Mouse (Mus musculus) embryonic facial prominence, embryonic 13.5 days (tissue): Measurements from ENCODE around the gene Rab11fip5. TPM values are rescaled to one million over a fixed set of nuclear protein-coding genes. Genes with fewer than 3 reads are reported as not detected.

Experiments
- ATAC-seq: fragments of 200-750 bp; cut with Nextera tagmentation; 2 replicates; pipeline ENCODE4 v1.8.0; 2017; ENCODE audit warnings: low read depth; ENCODE audit not compliant: insufficient number of reproducible peaks, insufficient read depth, low FRiP score, low TSS enrichment
- H3K27ac ChIP-seq: fragments of 300-500 bp; sonication (generic); 2 replicates; pipeline ENCODE4 v1.5.1; 2015; ENCODE audit warnings: moderate library complexity, mild to moderate bottlenecking, inconsistent platforms
- H3K27me3 ChIP-seq: fragments of 300-500 bp; sonication (generic); 2 replicates; pipeline ENCODE4 v1.6.1; 2015; ENCODE audit warnings: mild to moderate bottlenecking, inconsistent platforms
- H3K36me3 ChIP-seq: fragments of 300-500 bp; sonication (generic); 2 replicates; pipeline ENCODE4 v1.6.1; 2015; ENCODE audit warnings: mild to moderate bottlenecking, inconsistent platforms
- H3K4me1 ChIP-seq: fragments of 300-500 bp; sonication (generic); 2 replicates; pipeline ENCODE4 v1.6.1; 2015; ENCODE audit warnings: inconsistent platforms
- H3K4me2 ChIP-seq: fragments of 300-500 bp; sonication (generic); 2 replicates; pipeline ENCODE4 v1.6.1; 2015; ENCODE audit warnings: moderate library complexity, mild to moderate bottlenecking, inconsistent platforms
- H3K4me3 ChIP-seq: fragments of 300-500 bp; sonication (generic); 2 replicates; pipeline ENCODE4 v1.5.1; 2015; ENCODE audit warnings: mild to moderate bottlenecking, inconsistent platforms
- H3K9ac ChIP-seq: fragments of 300-500 bp; sonication (generic); 2 replicates; pipeline ENCODE4 v1.6.1; 2015; ENCODE audit warnings: mild to moderate bottlenecking, inconsistent platforms
- H3K9me3 ChIP-seq: fragments of 300-500 bp; sonication (generic); 2 replicates; pipeline ENCODE4 v1.6.1; 2016; ENCODE audit warnings: inconsistent platforms
- WGBS: fragments of 180-500 bp; shearing (Covaris S2); methylation state at CpG from one replicate; pipeline ENCODE4 v1.1.7; 2015; ENCODE audit warnings: mixed read lengths; 5-methylcytosine and 5-hydroxymethylcytosine counted together
- microRNA-seq: library from miRNA; unstranded; fragments of <30 nt; microRNA quantifications from one replicate; pipeline ENCODE4, GENCODE M21; 2016
- polyA plus RNA-seq: library from polyadenylated mRNA; unstranded; fragments of >200 nt; fragmentation: Nextera tagmentation; extraction: Ambion mirVana; gene quantifications from 2 replicates; pipeline ENCODE4 v1.2.1, GENCODE M21; 2015

Rab11fip5 gene
- polyA plus RNA-seq, 1 experiment from 2014 or later, result 13.6 TPM

GRCm38 (mm10) chr6:85302326-85303055 lies 71.9 kb downstream of the Rab11fip5 start:
- peaks cover 10% of the 10 kb centered on the region for H3K4me1 ChIP-seq
- WGBS, result 63% methylated on average over 3 of the region's 3 CpGs
- peaks cover 5% of the 10 kb centered on the region; the same call in 1 of the 2 replicates for H3K9me3 ChIP-seq
- no peaks in the 10 kb centered on the region for H3K36me3 ChIP-seq
- H3K4me2 ChIP-seq, result no peak overlapping the region
- peak overlapping the region; percentile 56; the same call in 1 of the 2 replicates for H3K27ac ChIP-seq
- ATAC-seq, result 0 out of 2 replicates have a peak, but pooled peaks have one; percentile 10
- H3K9ac ChIP-seq, result no peak overlapping the region
- H3K27me3 ChIP-seq, result no peaks in the 10 kb centered on the region
- H3K4me3 ChIP-seq, result no peak overlapping the region

- no peak for ATAC-seq
- WGBS, result 51% methylated on average over 7 of the region's 7 CpGs
- Histone ChIP-seq H3K4me3 (no peak overlapping the region), H3K9me3 (peaks cover 5% of the 10 kb centered on the region; the same call in 1 of the 2 replicates), H3K9ac (no peak overlapping the region), H3K27me3 (no peaks in the 10 kb centered on the region), H3K36me3 (no peaks in the 10 kb centered on the region), H3K4me1 (peaks cover 20% of the 10 kb centered on the region), H3K4me2 (no peak overlapping the region), H3K27ac (no peak overlapping the region)
Measured at GRCm38 (mm10) chr6:85295384-85296167, 78.9 kb downstream of the Rab11fip5 start.

- H3K4me2 ChIP-seq, result no peak overlapping the region
- ATAC-seq, result no peak
- H3K27ac ChIP-seq, result no peak overlapping the region
- no peaks in the 10 kb centered on the region for H3K27me3 ChIP-seq
- H3K9ac ChIP-seq, result no peak overlapping the region
- no peaks in the 10 kb centered on the region for H3K36me3 ChIP-seq
- H3K4me3 ChIP-seq, result no peak overlapping the region
- peaks cover 3% of the 10 kb centered on the region; the same call in 1 of the 2 replicates for H3K9me3 ChIP-seq
- WGBS, result 48% methylated on average over 5 of the region's 5 CpGs
- H3K4me1 ChIP-seq, result peaks cover 20% of the 10 kb centered on the region
Measured at GRCm38 (mm10) chr6:85294004-85294379, 80.4 kb downstream of the Rab11fip5 start.

- Histone ChIP-seq H3K4me1 (peaks cover 20% of the 10 kb centered on the region), H3K4me3 (no peak overlapping the region), H3K27ac (no peak overlapping the region), H3K4me2 (no peak overlapping the region), H3K27me3 (no peaks in the 10 kb centered on the region), H3K9ac (no peak overlapping the region), H3K36me3 (no peaks in the 10 kb centered on the region), H3K9me3 (no peaks in the 10 kb centered on the region)
- WGBS, result 47% methylated on average over 10 of the region's 10 CpGs
- no peak for ATAC-seq
Measured at GRCm38 (mm10) chr6:85293255-85294003, 81.0 kb downstream of the Rab11fip5 start.

- Histone ChIP-seq H3K4me2 (no peak overlapping the region), H3K9me3 (no peaks in the 10 kb centered on the region), H3K9ac (no peak overlapping the region), H3K27ac (no peak overlapping the region), H3K4me3 (no peak overlapping the region), H3K27me3 (no peaks in the 10 kb centered on the region), H3K36me3 (no peaks in the 10 kb centered on the region), H3K4me1 (peaks cover 19% of the 10 kb centered on the region)
- WGBS, result 83% methylated on average over 16 of the region's 16 CpGs
- no peak for ATAC-seq
Measured at GRCm38 (mm10) chr6:85290869-85291824, 83.3 kb downstream of the Rab11fip5 start.

- Histone ChIP-seq H3K27ac (no peak overlapping the region), H3K4me3 (no peak overlapping the region), H3K4me1 (0 out of 2 replicates have a peak, but pooled peaks cover under 1% of the 10 kb centered on the region), H3K9me3 (no peaks in the 10 kb centered on the region), H3K36me3 (no peaks in the 10 kb centered on the region), H3K9ac (no peak overlapping the region), H3K27me3 (no peaks in the 10 kb centered on the region), H3K4me2 (no peak overlapping the region)
- ATAC-seq, result no peak
- whole genome bisulfite sequencing, result 75% methylated on average over 4 of the region's 4 CpGs
Measured at GRCm38 (mm10) chr6:85288193-85288857, 86.1 kb downstream of the Rab11fip5 start.

GRCm38 (mm10) chr6:85286283-85287047 lies 88.0 kb downstream of the Rab11fip5 start:
- 73% methylated on average over 13 of the region's 13 CpGs for WGBS
- no peak for ATAC-seq
- Histone ChIP-seq H3K36me3 (no peaks in the 10 kb centered on the region), H3K9ac (no peak overlapping the region), H3K27ac (no peak overlapping the region), H3K4me2 (no peak overlapping the region), H3K4me3 (no peak overlapping the region), H3K9me3 (no peaks in the 10 kb centered on the region), H3K27me3 (no peaks in the 10 kb centered on the region), H3K4me1 (no peaks in the 10 kb centered on the region)

Small RNAs within 50 kb of the gene (microRNA-seq; reads per million reads assigned to microRNA genes)
- not detected for gene Mir705

Other genes with a start within 250 kb of the Rab11fip5 start
- 42.0 and 50.4 TPM in 2 replicates for gene Spr, start 236.9 kb downstream of the Rab11fip5 start, polyA plus RNA-seq
- gene Emx1, start 187.2 kb downstream of the Rab11fip5 start, polyA plus RNA-seq, result 0.35 and 0.47 TPM in 2 replicates
- gene Sfxn5, start 41.2 kb downstream of the Rab11fip5 start, polyA plus RNA-seq, result 7.0 and 8.2 TPM in 2 replicates
- gene Noto, start 49.3 kb upstream of the Rab11fip5 start, polyA plus RNA-seq, result not detected in 2 replicates
- gene Smyd5, start 57.4 kb upstream of the Rab11fip5 start, polyA plus RNA-seq, result 56.2 and 59.1 TPM in 2 replicates
- gene Cct7, start 76.9 kb upstream of the Rab11fip5 start, polyA plus RNA-seq, result 452 and 471 TPM in 2 replicates
- gene Pradc1, start 77.3 kb upstream of the Rab11fip5 start, polyA plus RNA-seq, result 31.7 and 34.9 TPM in 2 replicates
- 0.36 and 0.42 TPM in 2 replicates for gene Fbxo41, start 128.4 kb upstream of the Rab11fip5 start, polyA plus RNA-seq
- not detected in 2 replicates for gene Egr4, start 139.0 kb upstream of the Rab11fip5 start, polyA plus RNA-seq
- 5.7 and 7.6 TPM in 2 replicates for gene Alms1, start 212.9 kb upstream of the Rab11fip5 start, polyA plus RNA-seq